Mouse (Mus musculus): ENCODE data around the gene AC124502.3. TPM values are rescaled to one million over a fixed set of nuclear protein-coding genes. Genes with fewer than 3 reads are reported as not detected.

Gene AC124502.3
- polyA plus RNA-seq, 1 experiment: 0.64 TPM

DNA sequence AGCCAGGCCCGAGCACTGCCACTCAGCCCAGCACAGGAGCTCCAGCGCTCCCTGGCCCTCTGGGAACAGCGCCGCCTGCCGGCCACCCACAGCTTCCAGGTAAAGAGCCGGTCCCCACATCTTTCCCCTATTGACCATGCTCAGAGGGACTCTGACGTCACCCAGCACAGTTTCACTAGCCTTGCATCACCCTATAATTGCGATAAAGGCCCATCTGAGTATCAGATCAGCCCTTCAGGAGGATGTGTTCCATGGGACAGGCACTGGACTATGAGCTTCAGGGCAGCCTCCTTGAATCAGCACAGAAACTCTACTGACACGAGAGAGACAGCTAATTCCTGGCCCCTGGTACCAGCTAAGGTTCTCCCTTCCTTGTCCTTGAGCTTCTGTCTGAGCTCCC lies 15.2 kb downstream of the AC124502.3 start:
- DNase-seq (ENCODE audit: low read depth, low spot score): no peak
- 34% methylated on average over 9 of the region's 9 CpGs for WGBS

DNA sequence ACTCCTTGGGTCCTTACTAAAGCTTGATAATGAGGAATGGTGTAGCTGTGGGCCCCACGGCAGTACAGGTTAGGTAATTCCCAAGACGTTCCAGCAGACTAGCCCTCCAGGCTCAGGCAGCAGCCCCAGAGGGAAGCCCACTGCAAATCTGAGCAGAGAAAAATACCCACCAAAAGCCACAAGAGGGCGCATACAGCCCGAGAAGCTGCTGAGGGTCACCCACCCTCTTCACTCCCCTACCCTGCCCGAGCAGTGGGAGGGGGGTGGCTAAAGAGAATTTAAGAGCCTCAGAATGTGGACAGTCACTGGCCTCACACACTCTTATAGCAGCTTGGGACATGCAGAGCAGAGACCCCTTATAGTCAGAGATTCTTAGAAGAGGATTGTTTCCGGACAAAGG lies 17.6 kb downstream of the AC124502.3 start:
- DNase-seq (ENCODE audit: low read depth, low spot score): no peak
- whole genome bisulfite sequencing: 24% methylated on average over 6 of the region's 6 CpGs

DNA sequence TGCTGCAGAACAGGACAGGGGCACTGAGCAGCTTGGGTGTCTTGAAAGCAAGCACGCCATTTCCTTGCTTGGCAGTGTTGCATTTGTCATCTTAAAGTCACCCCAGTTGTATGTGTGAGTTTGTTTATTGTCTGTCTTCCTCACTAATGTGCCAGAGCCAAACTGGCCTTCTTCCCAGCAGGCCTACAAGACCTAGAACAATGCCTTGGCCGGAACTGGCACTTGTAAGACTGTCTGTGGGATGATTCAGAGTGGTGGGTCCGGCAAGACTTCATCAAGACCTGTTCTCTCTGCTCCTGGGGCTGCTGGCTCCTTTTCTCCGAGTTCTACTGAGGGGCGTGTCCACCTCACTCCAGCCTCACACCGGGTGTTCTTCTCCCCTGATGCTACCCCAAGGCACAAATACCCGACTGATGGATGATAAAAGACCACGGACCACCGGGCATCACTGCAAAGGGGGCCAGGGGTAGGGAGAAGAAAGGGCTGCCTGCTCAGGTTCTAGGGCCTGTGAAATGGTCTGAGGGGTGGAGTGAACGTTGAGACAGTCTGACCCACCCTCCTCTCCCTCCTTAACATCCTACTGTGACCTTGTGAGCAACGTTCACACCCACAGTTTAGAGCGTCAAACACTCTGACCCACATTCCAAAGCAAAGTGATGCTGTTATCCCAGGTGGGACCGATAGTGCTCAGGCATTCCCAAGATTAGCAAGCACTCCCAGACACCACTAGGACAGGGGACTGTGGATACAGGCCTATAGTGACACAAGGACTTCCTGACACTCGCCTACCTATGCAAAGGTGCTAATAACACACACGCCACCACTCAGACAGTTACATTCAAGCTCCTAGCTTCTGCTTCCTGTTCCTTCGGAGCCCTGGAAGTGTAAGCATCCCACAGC lies 19.4 kb downstream of the AC124502.3 start:
- WGBS: 30% methylated on average over 16 of the region's 16 CpGs

DNA sequence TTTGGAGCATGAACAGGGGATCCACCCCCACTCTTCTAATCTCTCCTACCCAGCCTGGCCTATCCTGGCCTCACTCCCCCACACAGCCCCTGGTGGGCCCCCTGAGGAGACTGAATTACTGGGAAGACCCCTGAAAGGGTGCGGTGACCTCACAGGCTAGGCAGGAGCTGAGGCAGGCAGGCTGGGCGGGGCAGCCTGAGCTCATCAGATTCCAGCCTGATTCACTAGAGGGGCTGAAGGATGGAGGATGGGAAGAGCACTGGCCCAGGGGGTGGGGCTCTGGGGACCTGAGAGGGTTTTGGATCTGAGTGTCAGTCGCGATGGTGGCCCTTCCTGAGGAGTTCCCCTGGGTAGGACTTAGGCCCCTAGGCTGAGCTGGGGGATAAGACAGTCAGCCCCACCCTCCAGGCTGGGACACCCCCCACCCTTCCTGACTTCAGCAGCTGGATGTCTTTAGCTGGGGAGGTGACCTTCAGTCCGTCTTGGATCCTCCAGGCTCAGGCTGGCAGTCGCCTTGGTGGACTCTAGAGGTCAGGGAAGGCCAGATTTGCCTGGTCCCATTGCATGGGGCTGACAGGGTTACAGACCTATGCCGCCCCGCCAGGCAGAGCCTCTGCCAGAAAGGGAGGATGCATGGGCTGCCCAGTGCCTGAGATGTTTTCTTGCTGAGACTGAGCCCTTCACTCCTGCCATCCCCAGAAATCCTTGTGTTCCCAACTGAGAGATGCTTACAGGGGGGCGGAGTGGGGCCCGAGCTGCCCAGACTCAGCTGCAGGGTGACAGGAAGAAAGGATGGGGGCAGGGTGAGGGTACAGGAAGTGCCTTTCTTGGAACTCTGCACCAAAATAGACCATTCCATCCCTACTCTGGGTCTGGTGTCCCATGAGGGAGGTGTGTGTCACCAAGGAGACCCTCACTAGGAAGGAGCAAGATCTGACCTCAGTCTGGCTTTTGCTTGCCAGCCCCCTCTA lies 20.4 kb downstream of the AC124502.3 start:
- no peak for DNase-seq (ENCODE audit: low read depth, low spot score)
- 15% methylated on average over 10 of the region's 10 CpGs for WGBS

More for the DNA sequence above, 19.4 kb downstream of the AC124502.3 start:
- DNase-seq (ENCODE audit: low read depth, low spot score): no peak

DNA sequence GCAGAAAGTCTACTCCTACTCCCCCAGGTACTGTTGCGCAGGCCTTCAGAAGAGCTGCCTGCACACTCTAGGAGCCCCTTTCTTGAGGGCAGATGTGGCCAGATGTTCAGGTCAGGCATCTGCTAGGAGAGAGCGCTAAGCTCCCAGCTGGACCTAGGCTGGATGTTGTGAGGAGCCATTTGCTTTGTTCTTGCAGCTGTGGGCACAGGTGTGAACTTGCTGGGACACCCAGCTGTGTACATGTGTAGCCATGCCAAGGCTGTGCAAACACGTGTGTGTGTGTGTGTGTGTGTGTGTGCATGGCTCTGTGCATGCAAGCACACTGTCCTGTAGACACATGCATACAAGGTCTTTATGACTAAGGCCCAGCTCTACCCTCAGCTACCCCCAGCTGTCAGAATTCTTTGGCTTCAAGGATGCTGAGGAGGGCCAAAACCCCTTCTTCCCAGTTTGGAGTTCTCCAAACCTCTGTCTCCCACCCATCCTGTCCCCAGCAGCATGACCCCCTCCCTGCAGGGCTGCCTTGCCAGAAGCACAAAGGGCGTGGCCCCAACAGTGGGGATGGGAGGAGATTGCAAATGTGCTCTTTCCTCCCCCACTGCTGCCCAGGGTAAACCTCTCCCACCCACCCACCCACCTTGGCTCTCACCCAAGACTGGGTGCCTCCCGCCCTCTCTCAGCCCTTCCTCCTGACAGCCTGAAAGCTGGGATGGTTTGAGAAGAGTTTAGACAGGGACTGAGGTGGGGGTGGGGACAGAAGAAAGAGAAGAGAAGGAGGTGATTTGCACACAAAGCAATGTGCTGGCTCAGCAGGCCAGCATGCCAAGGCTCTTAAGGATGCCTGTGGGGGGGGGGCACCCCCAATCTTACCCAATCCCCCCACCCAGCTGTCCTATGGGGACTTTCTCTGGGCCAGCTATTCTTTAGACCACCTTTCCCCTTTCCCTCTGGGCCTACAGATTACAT lies 22.0 kb downstream of the AC124502.3 start:
- DNase-seq (ENCODE audit: low read depth, low spot score): no peak
- WGBS: 46% methylated on average over 5 of the region's 5 CpGs

DNA sequence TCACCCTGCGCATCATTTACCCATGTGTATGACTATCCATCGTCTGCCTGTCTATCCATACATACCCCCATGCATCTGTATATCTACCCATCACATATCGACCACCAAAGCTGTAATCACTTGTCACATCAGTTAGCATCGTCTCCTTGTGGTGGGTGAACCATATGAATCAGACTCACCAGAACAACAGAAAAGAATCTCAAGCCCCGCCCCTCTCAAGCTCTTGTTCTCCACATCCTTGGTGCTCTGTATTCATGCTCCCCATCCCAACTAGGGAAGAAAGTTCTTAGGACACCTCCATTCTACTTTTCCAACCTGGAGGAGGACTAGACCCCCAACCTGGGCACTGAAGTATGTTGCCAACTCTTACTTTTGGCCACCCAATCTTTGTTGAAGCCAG lies 23.4 kb downstream of the AC124502.3 start:
- no peak for DNase-seq (ENCODE audit: low read depth, low spot score)
- WGBS: 79% methylated on average over 5 of the region's 5 CpGs

DNA sequence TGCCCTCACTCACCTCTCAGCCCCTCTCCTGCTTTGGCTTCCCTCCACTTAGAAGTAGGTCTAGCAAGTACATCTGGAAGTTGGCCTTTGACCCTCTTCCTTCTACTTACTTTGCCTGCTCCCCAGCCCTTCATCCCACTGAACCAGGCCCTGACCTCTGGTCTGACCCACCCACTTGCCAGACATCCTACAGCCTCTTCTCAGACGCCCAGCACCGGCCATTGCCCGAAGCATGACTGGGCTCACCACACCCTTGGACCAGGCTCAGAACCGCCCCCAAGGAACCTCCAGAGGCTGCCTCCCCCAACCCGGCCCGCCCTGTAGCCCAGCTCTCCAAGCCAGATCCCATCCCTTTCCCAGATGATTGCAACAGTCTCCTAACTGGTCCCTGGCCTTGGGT lies 23.8 kb downstream of the AC124502.3 start:
- no peak for DNase-seq (ENCODE audit: low read depth, low spot score)
- WGBS: 53% methylated on average over 6 of the region's 6 CpGs

DNA sequence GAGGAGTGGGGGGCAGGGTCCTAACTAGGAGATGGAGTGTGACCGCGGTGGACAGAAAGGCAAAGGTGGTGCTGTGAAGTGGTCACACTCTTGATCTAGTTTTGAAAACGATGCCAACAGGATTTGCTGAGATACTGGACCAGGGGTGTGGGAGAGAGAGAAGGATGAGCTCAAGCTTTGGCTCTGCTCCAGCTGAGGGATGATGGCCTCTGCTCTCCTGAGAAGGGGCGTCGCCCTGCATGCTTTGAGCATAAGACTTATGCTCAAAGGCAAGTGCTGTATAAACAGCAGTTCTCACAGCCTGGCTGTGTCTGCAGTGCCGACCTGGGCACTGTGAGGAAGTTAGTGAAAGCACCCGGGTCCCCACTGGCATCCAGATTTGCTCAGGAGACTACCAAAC lies 26.4 kb downstream of the AC124502.3 start:
- 22% methylated on average over 7 of the region's 7 CpGs for WGBS
- no peak for DNase-seq (ENCODE audit: low read depth, low spot score)

DNA sequence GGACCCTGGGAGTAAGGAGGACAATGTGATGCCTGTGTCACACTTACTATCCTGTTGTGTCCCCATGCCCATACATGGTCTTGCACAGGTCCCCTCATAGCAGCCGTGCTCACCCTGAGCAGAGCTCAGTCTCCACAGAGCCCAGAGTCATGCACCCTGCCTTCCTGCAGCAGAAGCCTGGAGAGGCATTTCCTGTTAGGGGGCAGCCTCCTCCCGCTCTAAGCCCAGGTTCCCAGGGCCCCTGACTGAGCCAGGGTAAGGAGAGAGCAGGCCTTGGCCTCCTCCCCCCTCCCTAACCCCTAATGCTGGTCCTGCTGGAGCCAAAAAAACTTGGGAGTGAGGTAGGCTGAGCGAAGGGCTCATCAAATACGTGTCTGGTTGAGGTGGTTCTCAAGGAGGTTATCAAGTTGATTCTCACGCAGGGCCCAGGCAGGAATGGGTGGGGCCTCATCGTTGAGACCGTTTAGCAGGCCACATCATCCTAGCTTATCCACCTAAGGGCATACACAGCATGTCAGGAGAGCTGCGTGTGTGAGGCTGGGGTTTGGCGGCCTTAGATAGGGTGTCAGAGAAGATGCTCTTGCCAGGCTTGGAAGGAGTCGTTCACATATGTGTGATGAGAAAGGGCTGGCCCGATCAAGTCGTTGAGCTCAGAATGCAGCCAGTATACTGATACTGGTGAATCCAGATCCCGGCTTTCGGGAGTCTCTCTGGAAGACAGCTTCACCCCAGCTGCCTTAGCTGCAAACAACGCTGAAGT lies 28.5 kb downstream of the AC124502.3 start:
- 10% methylated on average over 15 of the region's 15 CpGs for WGBS
- DNase-seq (ENCODE audit: low read depth, low spot score): no peak

DNA sequence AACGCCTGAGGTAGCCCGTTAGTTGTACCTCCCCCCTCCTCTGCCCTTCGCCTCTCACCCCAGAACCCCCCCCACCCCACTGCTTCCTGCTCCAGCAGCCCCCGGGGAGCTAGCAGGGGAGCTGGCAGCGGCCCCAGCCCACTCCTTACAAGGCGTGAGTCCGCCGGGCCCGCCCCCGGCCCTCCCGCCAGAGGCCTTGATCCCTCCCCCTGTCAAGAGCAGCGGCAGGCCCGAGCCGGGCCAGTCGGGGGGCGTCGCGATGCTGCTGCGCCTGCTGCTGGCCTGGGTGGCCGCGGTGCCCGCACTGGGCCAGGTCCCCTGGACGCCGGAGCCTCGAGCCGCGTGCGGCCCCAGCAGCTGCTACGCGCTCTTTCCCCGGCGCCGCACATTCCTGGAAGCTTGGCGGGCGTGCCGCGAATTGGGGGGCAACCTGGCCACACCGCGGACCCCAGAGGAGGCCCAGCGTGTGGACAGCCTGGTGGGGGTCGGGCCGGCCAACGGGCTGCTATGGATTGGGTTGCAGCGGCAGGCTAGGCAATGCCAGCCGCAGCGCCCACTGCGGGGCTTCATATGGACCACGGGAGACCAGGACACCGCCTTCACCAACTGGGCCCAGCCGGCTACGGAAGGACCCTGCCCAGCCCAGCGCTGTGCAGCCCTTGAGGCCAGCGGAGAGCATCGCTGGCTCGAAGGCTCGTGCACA lies 29.3 kb downstream of the AC124502.3 start, which contains the start of gene Cd248:
Gene Cd248, plus strand, starts transcription at position 212 of the 703 bp plus-strand sequence.
- no peak for DNase-seq (ENCODE audit: low read depth, low spot score)
- WGBS: 3% methylated on average over 55 of the region's 56 CpGs

DNA sequence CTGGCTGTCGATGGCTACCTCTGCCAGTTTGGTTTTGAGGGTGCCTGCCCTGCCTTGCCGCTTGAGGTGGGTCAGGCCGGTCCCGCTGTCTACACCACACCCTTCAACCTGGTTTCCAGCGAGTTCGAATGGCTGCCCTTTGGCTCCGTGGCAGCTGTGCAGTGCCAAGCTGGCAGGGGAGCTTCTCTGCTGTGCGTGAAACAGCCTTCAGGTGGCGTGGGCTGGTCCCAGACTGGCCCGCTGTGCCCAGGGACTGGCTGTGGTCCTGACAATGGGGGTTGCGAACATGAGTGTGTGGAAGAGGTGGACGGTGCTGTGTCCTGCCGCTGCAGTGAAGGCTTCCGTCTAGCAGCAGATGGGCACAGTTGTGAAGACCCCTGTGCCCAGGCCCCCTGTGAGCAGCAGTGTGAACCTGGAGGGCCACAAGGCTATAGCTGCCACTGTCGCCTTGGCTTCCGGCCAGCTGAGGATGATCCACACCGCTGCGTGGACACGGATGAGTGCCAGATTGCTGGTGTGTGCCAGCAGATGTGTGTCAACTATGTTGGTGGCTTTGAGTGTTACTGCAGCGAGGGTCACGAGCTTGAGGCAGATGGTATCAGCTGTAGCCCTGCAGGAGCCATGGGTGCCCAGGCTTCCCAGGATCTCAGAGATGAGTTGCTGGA lies 30.0 kb downstream of the AC124502.3 start:
- 32% methylated on average over 21 of the region's 21 CpGs for WGBS
- DNase-seq (ENCODE audit: low read depth, low spot score): no peak

DNA sequence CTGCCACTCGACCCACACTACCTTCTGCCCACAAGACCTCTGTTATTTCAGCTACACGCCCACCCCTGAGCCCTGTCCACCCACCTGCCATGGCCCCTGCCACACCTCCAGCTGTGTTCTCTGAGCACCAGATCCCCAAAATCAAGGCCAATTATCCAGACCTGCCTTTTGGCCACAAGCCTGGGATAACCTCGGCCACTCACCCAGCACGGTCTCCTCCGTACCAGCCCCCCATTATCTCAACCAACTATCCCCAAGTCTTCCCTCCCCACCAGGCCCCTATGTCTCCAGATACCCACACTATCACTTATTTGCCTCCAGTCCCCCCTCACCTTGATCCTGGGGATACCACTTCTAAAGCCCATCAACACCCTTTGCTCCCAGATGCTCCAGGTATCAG lies 30.8 kb downstream of the AC124502.3 start:
- no peak for DNase-seq (ENCODE audit: low read depth, low spot score)
- WGBS: 71% methylated on average over 5 of the region's 5 CpGs

DNA sequence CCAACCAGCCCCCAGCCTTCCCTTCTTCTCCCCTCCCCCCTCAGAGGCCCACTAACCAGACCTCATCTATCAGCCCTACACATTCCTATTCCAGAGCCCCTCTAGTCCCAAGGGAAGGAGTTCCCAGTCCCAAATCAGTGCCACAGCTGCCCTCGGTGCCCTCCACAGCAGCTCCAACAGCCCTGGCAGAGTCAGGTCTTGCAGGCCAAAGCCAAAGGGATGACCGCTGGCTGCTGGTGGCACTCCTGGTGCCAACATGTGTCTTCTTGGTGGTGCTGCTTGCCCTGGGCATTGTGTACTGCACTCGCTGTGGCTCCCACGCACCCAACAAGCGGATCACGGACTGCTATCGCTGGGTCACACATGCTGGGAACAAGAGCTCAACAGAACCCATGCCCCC lies 31.3 kb downstream of the AC124502.3 start:
- DNase-seq (ENCODE audit: low read depth, low spot score): no peak
- 82% methylated on average over 7 of the region's 7 CpGs for whole genome bisulfite sequencing

DNA sequence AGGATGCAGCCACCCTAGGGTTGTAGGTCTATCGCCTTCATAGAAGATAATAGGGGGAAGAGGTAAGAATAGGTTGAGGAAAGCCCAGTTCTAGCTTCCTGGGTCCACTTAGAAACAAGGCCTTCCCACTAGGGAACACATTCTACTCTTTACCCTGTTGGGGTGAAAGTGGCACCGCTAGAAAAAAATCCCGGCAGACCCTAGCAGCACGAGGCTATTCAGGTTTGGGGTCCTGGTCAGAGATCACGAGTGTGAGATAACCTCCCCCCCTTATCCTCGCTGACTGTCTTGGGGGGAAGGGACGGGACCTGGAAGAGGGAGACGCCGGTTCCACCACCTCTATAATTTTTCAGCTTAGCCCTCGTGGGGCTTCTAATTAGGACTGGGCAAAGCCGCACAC lies 32.4 kb downstream of the AC124502.3 start:
- 31% methylated on average over 11 of the region's 11 CpGs for WGBS
- DNase-seq (ENCODE audit: low read depth, low spot score): no peak

DNA sequence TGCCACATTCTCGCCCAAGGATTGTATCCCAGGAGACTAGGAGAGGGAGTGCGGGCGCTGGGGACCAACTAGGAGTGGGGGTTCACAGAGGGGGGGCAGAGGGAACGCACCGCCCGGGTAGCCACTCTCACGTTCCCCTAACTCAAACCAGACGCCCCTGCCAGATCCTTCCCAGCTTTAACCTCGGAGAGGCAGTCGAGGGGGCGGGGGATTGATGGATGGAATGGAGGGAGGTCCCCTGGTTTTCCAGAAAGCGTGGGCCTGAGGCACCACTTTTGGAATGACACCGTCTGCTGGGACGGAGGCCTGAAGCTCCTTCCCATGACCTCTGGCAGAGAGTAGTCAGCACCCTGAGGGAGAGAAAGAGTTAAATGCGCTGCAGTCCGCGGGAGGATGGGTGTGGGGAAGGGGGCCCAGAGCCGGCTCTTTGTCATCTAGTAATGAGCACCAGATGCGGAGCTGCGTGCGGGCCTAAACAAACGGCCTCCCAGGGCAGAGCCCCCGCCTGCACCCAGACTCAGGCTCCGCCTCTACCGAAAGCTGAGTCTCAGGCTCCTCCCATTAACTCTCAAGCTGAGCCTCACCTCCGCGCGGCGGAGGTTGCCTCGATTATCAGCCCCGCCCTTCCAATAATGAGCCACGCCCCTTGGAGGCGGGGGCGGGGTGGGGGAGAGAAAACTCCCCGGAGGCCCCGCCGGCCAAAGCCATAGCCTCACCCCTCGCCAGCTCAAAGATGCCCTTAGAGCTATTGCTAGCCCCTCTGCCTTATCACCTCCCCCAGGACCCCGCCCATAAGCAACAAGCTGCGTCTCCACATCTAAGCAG lies 33.1 kb downstream of the AC124502.3 start:
- DNase-seq (ENCODE audit: low read depth, low spot score): no peak
- WGBS: 4% methylated on average over 40 of the region's 40 CpGs

DNA sequence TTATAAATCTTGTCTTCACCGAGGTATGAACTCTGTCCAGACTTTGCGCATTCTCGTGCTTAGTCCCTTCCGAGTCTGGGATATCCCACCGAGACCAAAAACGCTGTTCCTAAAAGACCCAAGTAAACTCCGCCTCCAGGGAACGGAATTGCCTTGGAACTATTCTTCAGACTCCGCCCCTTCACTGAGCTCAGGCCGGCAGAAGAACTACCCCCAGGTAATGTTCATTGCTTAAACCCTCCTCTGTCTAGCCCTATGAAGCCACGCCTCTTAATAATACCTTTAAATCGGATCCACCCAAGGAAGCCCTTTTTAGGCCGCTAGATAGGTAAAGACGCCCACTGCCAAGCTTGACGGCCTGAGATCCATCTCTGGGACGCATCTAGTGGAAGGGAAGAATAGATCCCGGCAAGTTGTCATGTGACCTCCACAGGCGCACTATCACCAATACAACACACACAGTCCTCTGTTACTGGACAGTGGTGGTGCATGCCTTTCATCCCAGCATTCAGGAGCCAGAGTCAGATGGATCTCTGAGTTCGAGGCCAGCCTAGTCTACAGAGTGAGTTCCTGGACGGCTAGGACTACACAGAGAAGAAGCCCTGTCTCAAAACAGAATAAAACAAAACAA lies 33.8 kb downstream of the AC124502.3 start:
- DNase-seq (ENCODE audit: low read depth, low spot score): no peak
- WGBS: 3% methylated on average over 20 of the region's 20 CpGs
